Mouse (Mus musculus) layer of hippocampus, adult 18-20 months (tissue): ENCODE data around the gene Dhh. TPM values are rescaled to one million over a fixed set of nuclear protein-coding genes. Genes with fewer than 3 reads are reported as not detected.

Experiments
- DNase-seq, 2 experiments: peaks; one replicate each; pipeline ENCODE4 v3.0.0; 2022; ENCODE audit warnings: low spot score in 2 of 2
- total RNA-seq, 2 experiments: library from RNA; stranded (reverse); gene quantifications; 2 replicates each; pipeline ENCODE4 v1.2.3; 2021

The Dhh gene
- total RNA-seq, 2 experiments from 2014 or later: 0.08 to 0.15 TPM

- DNase-seq: no peak
These were observed 46.3 kb downstream of the Dhh start for GRCm38 (mm10) chr15:98852071-98852470.

- no peak for DNase-seq
These were observed 47.0 kb downstream of the Dhh start for GRCm38 (mm10) chr15:98851229-98851818.

- DNase-seq: no peak
These were observed 47.7 kb downstream of the Dhh start for GRCm38 (mm10) chr15:98850668-98851067.

GRCm38 (mm10) chr15:98849956-98850600 is 48.3 kb downstream of the Dhh start:
- DNase-seq: no peak

- no peak for DNase-seq
These were observed 49.2 kb downstream of the Dhh start for GRCm38 (mm10) chr15:98849165-98849564.

- no peak for DNase-seq
These were observed 52.2 kb downstream of the Dhh start for GRCm38 (mm10) chr15:98846140-98846539.

GRCm38 (mm10) chr15:98845149-98845548 is 53.2 kb downstream of the Dhh start:
- no peak for DNase-seq

GRCm38 (mm10) chr15:98843595-98844223 is 54.6 kb downstream of the Dhh start:
- DNase-seq: no peak

Other genes starting within 250 kb of the Dhh start
- 100 to 1,000 TPM in 1 of 2 experiments, 10 to 100 TPM in 1; 89.8 to 108 TPM for gene Ddx23, start 235.6 kb downstream of the Dhh start, total RNA-seq
- gene Rnd1, start 221.1 kb downstream of the Dhh start, total RNA-seq: 1 to 10 TPM; 6.3 to 8.0 TPM
- gene Ccdc65, start 190.3 kb downstream of the Dhh start, total RNA-seq: 1 to 10 TPM; 7.4 to 9.7 TPM
- 1 to 10 TPM in 1 of 2 experiments, under 1 TPM in 1; 0.97 to 1.4 TPM for gene Fkbp11, start 170.3 kb downstream of the Dhh start, total RNA-seq
- 100 to 1,000 TPM; 830 to 882 TPM for gene Arf3, start 135.3 kb downstream of the Dhh start, total RNA-seq
- under 1 TPM; 0.23 to 0.64 TPM for gene Wnt10b, start 120.4 kb downstream of the Dhh start, total RNA-seq
- gene Wnt1, start 108.7 kb downstream of the Dhh start, total RNA-seq: not detected
- 1,000 to 10,000 TPM; 1,780 to 1,859 TPM for gene Ddn, start 89.0 kb downstream of the Dhh start, total RNA-seq
- 10 to 100 TPM; 50.6 to 51.1 TPM for gene Prkag1, start 67.0 kb downstream of the Dhh start, total RNA-seq
- 100 to 1,000 TPM in 1 of 2 experiments, 10 to 100 TPM in 1; 89.1 to 103 TPM for gene Kmt2d, start 27.3 kb downstream of the Dhh start, total RNA-seq
- gene Rhebl1, start 4.0 kb downstream of the Dhh start, total RNA-seq: 1 to 10 TPM; 5.7 to 6.3 TPM
- 10 to 100 TPM; 13.7 to 14.0 TPM for gene Lmbr1l, start 19.7 kb upstream of the Dhh start, total RNA-seq
- 100 to 1,000 TPM; 448 to 490 TPM for gene Tuba1b, start 36.0 kb upstream of the Dhh start, total RNA-seq
- not detected for gene Gm49450, start 55.0 kb upstream of the Dhh start, total RNA-seq
- gene Tuba1a, start 55.2 kb upstream of the Dhh start, total RNA-seq: 100 to 1,000 TPM; 699 to 750 TPM
- 10 to 100 TPM; 48.9 to 55.6 TPM for gene Tuba1c, start 131.4 kb upstream of the Dhh start, total RNA-seq
- gene Prph, start 156.6 kb upstream of the Dhh start, total RNA-seq: 1 to 10 TPM in 1 of 2 experiments, under 1 TPM in 1; 0.61 to 1.1 TPM
- gene Troap, start 176.0 kb upstream of the Dhh start, total RNA-seq: under 1 TPM in 1 of 2 experiments, not detected in 1; 0.72 TPM
- not detected for gene C1ql4, start 189.3 kb upstream of the Dhh start, total RNA-seq
- gene Dnajc22, start 194.6 kb upstream of the Dhh start, total RNA-seq: under 1 TPM; 0.20 to 0.27 TPM
- 10 to 100 TPM; 30.1 to 31.4 TPM for gene Spats2, start 227.4 kb upstream of the Dhh start, total RNA-seq